In genomic region chr7:120727581-120727980, GRCm38 (mm10) we compare ENCODE assay signal across 8 mouse cellular contexts. TPM values are rescaled to one million over a fixed set of nuclear protein-coding genes. Genes with fewer than 3 reads are reported as not detected.
A peak's percentile ranks its signal among the peaks of the same experiment; 100 is the strongest.
DNase-seq lines count a peak whose midpoint lies in the region; ATAC-seq lines count a peak whose summit lies in the region.

No protein-coding gene starts in this region.

- no peak overlapping the region for H3K4me3 ChIP-seq in forebrain, embryonic 16.5 days (replicated peaks; ENCODE audit: low read length)

- no peak overlapping the region for H3K4me2 ChIP-seq in forebrain, embryonic 16.5 days (ENCODE audit: low read length)

- no peaks in the 10 kb centered on the region for H3K9me3 ChIP-seq in forebrain, embryonic 16.5 days (ENCODE audit: control insufficient read depth, low read length)

- H3K36me3 ChIP-seq in forebrain, embryonic 16.5 days (ENCODE audit: control insufficient read depth, insufficient read depth), result peaks cover 3% of the 10 kb centered on the region; the same call in 1 of the 2 replicates

- 87% methylated on average over 3 of the region's 3 CpGs for WGBS in forebrain, embryonic 16.5 days

- H3K27ac ChIP-seq in forebrain, embryonic 16.5 days (ENCODE audit: low read length), result no peak overlapping the region

- no peaks in the 10 kb centered on the region for H3K27me3 ChIP-seq in forebrain, embryonic 16.5 days (replicated peaks; ENCODE audit: control insufficient read depth, insufficient read depth, low read length)

- H3K4me1 ChIP-seq in forebrain, embryonic 16.5 days (replicated peaks; ENCODE audit: control insufficient read depth, insufficient read depth, low read length), result peaks cover 3% of the 10 kb centered on the region

- ATAC-seq in forebrain, embryonic 16.5 days, result no peak

- peak; percentile 49 for DNase-seq in adrenal gland, adult 2 months
- DNase-seq in adrenal gland, adult 8-10 months, result no peak
- peak; percentile 38 to 61 for DNase-seq in left cerebral cortex, adult 18-20 months (ENCODE audit: low spot score in 2 of 2)
- no peak for DNase-seq in left cerebral cortex, adult 8-10 months (ENCODE audit: low spot score in 2 of 2)
- DNase-seq in c-Kit-positive CD71-positive TER-119-negative erythroid progenitor cells, embryonic 14.5 days (ENCODE audit: low read depth), result peak; percentile 64
- peak; percentile 56 for DNase-seq in kidney, postnatal 14 days
- DNase-seq in natural killer cell, adult 2 months (ENCODE audit: low spot score in 2 of 2), result peak; percentile 30 to 54

- H3K9ac ChIP-seq in forebrain, embryonic 16.5 days (replicated peaks; ENCODE audit: low read depth, low read length), result no peak overlapping the region

RNA-seq across cellular contexts. Expression of gene Vwa3a, which starts 11.5 kb away (rescaled TPM):
- total RNA-seq in adrenal gland, adult 2 months (2021), result 1 to 10 TPM; 1.8 to 3.9 TPM
- 0.71 and 1.2 TPM in 2 replicates for polyA plus RNA-seq in adrenal gland, adult 2 months (2012; rRNA removed)
- 1 to 10 TPM; 1.1 to 5.5 (median 3.3) TPM for total RNA-seq in adrenal gland, adult 8-10 months (2022)
- total RNA-seq in left cerebral cortex, adult 18-20 months (2021), result 10 to 100 TPM; 12.3 to 14.1 TPM
- total RNA-seq in left cerebral cortex, adult 8-10 months (2022), result 10 to 100 TPM; 15.4 to 20.7 (median 15.9) TPM
- 0.91 and 2.0 TPM in 2 replicates for polyA plus RNA-seq in forebrain, embryonic 16.5 days (2015; fragmentation: Nextera tagmentation; extraction: Ambion mirVana)

RNA-seq across cellular contexts. Expression of gene Mosmo, which starts 50.2 kb away (rescaled TPM):
- 10 to 100 TPM; 29.3 to 41.6 TPM for total RNA-seq in adrenal gland, adult 2 months (2021)
- polyA plus RNA-seq in adrenal gland, adult 2 months (2012; rRNA removed), result 30.9 and 43.3 TPM in 2 replicates
- total RNA-seq in adrenal gland, adult 8-10 months (2022), result 10 to 100 TPM; 43.3 to 54.1 (median 52.1) TPM
- 10 to 100 TPM; 72.0 to 76.6 TPM for total RNA-seq in left cerebral cortex, adult 18-20 months (2021)
- total RNA-seq in left cerebral cortex, adult 8-10 months (2022), result 10 to 100 TPM; 69.0 to 88.6 (median 73.7) TPM
- 13.2 and 13.5 TPM in 2 replicates for polyA plus RNA-seq in forebrain, embryonic 16.5 days (2015; fragmentation: Nextera tagmentation; extraction: Ambion mirVana)

RNA-seq across cellular contexts. Expression of gene Pdzd9, which starts 57.4 kb away (rescaled TPM):
- total RNA-seq in adrenal gland, adult 2 months (2021), result not detected
- not detected in 2 replicates for polyA plus RNA-seq in adrenal gland, adult 2 months (2012; rRNA removed)
- total RNA-seq in adrenal gland, adult 8-10 months (2022), result not detected
- not detected for total RNA-seq in left cerebral cortex, adult 18-20 months (2021)
- under 1 TPM in 2 of 4 experiments, not detected in 2; 0.17 to 0.39 TPM for total RNA-seq in left cerebral cortex, adult 8-10 months (2022)
- 0.24 and 0.35 TPM in 2 replicates for polyA plus RNA-seq in forebrain, embryonic 16.5 days (2015; fragmentation: Nextera tagmentation; extraction: Ambion mirVana)

Comparison
In these comparisons a context has a peak if more than half of its experiments do, and no peak if none do; other contexts are left out.
1. DNase-seq: peak in adrenal gland, adult 2 months (single experiment), left cerebral cortex, adult 18-20 months (2 of 2), c-Kit-positive CD71-positive TER-119-negative erythroid progenitor cells, embryonic 14.5 days (single experiment), kidney, postnatal 14 days (single experiment) and natural killer cell, adult 2 months (2 of 2); none in adrenal gland, adult 8-10 months (single experiment) and left cerebral cortex, adult 8-10 months (0 of 2).